Mouse (Mus musculus) 3134 (cell line): ENCODE measurements around the gene B4gat1.
"Not testable (repeated sequence)": the region's sequence is repeated elsewhere in the genome, so short reads cannot be mapped to it uniquely, and the experiment has no call there.

Experiments
- DNase-seq: peaks from one replicate; pipeline ENCODE4 v3.0.0-alpha.2; 2011; ENCODE audit warnings: low spot score; ENCODE audit not compliant: insufficient read length; ENCODE audit errors: extremely low read depth

The B4gat1 gene

GRCm38 (mm10) chr19:5082005-5082404 lies 43.4 kb downstream of the B4gat1 start:
- DNase-seq = no peak

- no peak for DNase-seq
These were observed 44.0 kb downstream of the B4gat1 start for GRCm38 (mm10) chr19:5082596-5082995.

GRCm38 (mm10) chr19:5083961-5084833 lies 45.6 kb downstream of the B4gat1 start:
- DNase-seq = no peak

DNA sequence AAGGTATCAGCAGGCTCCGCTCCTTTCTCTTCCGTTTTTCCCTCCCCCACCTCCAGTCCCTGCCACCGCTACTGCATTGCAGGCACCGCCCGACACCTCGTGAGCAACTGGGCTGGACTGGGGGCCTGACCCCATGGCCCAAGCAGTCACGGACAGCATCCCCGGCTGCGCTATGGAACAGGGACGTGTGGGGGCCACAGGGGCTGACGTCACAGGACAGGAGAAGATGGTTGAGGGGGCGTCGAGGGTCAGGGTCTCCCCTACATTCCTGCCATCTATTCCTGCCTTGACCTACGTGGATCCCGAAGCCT lies 46.2 kb downstream of the B4gat1 start:
- peak; percentile 64 for DNase-seq

DNA sequence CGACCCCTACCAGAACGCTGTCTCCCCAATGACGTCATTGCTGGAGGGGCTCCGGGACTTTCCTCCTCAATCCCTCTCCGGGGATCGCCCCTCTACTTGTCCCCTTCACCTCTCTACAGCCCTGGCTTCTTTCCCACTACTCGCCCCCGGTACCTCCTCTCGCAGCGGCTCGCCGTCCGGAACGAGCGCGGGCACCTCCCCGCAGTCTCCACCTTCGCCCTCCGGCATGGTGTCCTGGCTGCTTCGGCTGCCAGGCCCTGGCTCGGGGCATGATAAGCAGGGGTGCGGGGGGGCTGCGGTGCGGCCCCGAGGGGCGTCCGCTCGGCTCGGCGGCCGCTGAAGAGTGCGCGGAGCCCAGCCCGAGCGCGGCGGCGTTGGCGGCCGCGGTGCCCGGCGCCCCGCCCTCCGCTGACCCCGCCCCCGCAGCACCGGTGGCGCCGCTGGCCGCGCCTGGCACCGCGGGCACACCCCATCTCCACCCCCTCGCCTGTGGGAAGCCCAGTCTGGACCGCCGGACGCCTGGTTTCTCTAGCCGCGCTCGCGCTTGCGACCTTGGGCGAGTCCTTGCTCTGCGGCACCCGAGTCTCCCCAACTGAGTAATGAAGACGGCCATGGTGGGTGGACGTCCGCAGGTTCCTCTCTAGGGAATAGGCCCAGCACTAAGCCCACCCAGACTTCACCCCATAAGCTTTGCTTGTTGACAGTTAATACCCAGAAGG lies 46.7 kb downstream of the B4gat1 start, which contains the start of gene Tmem151a:
TSS of gene Tmem151a (minus strand) at position 387 of the 719 bp plus-strand sequence.
- DNase-seq = peak; percentile 70

DNA sequence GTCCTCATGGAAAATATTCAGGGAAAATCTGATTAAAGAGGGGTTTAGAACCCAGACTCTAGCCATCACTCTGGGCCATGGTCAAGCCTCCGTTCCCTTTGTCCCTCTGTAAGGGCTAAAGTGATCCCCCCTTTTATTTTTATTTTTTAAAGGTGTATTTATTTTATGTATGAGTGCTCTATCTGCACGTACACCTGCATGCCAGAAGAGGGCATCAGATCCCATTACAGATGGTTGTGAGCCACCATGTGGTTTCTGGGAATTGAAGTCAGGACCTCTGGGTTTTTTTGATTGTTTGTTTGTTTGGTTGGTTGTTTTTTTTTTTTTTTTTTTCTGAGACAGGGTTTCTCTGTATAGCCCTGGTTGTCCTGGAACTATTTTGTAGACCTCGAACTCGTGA lies 47.9 kb downstream of the B4gat1 start:
- DNase-seq = not testable (repeated sequence)

DNA sequence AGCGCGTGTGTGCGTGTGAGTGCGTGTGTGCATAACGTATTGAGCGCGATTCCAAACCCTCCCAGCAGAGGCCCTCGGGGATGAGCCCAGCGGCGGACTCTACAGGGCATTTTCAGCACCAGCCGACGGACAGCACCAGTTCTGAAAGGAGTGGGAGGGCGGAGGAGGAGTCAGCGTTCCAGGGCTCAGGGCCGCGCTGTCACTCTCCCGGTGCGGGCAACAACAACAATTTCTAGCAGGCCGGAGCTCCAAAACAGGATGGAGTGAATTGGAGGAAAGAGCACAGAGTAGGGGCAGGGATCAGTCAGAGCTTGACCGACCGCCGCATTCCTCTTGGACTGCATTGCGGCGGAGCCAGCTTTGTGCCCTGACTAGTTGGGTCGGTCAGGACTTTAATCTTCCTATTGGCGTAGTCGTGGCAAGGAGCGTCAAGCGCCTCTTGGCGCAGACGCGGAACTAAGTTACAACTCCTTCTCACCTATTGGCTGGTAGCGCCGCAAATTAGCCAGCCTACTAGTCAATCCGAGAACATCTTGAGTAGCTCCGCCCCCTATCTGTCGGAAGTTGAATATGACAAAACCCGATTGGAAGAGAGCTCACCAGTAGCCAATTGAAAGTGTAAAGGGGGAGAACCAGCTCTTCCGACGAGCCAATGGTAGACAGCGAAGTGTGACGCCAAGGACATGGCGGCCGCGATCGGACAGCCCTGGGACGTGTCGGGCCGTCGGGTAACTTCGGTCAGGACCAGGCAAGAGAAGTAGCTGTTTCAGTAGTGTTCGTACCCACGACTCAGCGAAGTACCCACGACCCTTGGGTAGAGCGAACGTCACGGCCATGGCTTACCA lies 49.5 kb downstream of the B4gat1 start, which contains the start of gene Yif1a:
TSS of gene Yif1a (plus strand) at position 655 of the 845 bp plus-strand sequence.
- DNase-seq = peak; percentile 89

GRCm38 (mm10) chr19:5089324-5089723 lies 50.7 kb downstream of the B4gat1 start:
- no peak for DNase-seq
